Comparison of ENCODE assay signal across 12 mouse cellular contexts in genomic region chr7:19073504-19073903, GRCm38 (mm10). TPM values are rescaled to one million over a fixed set of nuclear protein-coding genes. Genes with fewer than 3 reads are reported as not detected.
DNase-seq lines count a peak whose midpoint lies in the region; ATAC-seq and TF ChIP-seq lines count a peak whose summit lies in the region.
"Had no signal": no experiment of that assay in that cellular context is flagged by ENCODE, and none has a peak within 500 bp of the region (broad histone marks: within the 10 kb centered on the region; RNA-seq: fewer than 3 reads in every experiment).

No protein-coding gene starts in this region.

- peaks cover 6% of the 10 kb centered on the region for H3K36me3 ChIP-seq in liver, embryonic 12.5 days

- H3K27me3 ChIP-seq in cerebellum, adult 2 months (ENCODE audit: control insufficient read depth, insufficient read depth, low read length): no peaks in the 10 kb centered on the region
- H3K27me3 ChIP-seq in liver, embryonic 12.5 days (replicated peaks): peaks cover 34% of the 10 kb centered on the region
- H3K27me3 ChIP-seq: Patski had no signal

- peak in 1 of 2 experiments; percentile 47 for DNase-seq in cerebellum, adult 2 months
- DNase-seq in cerebellum, adult 9-10 months: no peak
- DNase-seq in liver: peak; percentile 49
- DNase-seq in ZHBTc4 (ENCODE audit: low read depth, low spot score): peak; percentile 91
- no peak for DNase-seq in embryo, embryonic 11 days
- no peak for DNase-seq in layer of hippocampus, postnatal 14 days (ENCODE audit: low spot score in 2 of 2)

- no peak overlapping the region for H3K4me3 ChIP-seq in cerebellum, adult 2 months (replicated peaks; ENCODE audit: insufficient read depth, low read depth, low read length)
- no peak overlapping the region for H3K4me3 ChIP-seq in liver, embryonic 12.5 days
- no peak overlapping the region for H3K4me3 ChIP-seq in olfactory bulb, adult 2 months (ENCODE audit: insufficient read depth, low read depth, low read length)
- H3K4me3 ChIP-seq: erythroblast, embryonic 14.5 days had no signal

- TF ChIP-seq POLR2A in cerebellum, adult 2 months (IDR thresholded peaks at IDR 0.05; ENCODE audit: borderline replicate concordance, insufficient read depth, low read length): no peak
- TF ChIP-seq POLR2A in olfactory bulb, adult 2 months (IDR thresholded peaks at IDR 0.05; ENCODE audit: insufficient read depth, low read depth, low read length): no peak

- no peak overlapping the region for H3K4me2 ChIP-seq in liver, embryonic 12.5 days

- H3K27ac ChIP-seq in cerebellum, adult 2 months (ENCODE audit: insufficient read depth, low read length): no peak overlapping the region
- no peak overlapping the region for H3K27ac ChIP-seq in liver, embryonic 12.5 days
- no peak overlapping the region for H3K27ac ChIP-seq in olfactory bulb, adult 2 months (ENCODE audit: insufficient read depth, low read depth, low read length)

- H3K9ac ChIP-seq in liver, embryonic 12.5 days: no peak overlapping the region

- no peaks in the 10 kb centered on the region for H3K9me3 ChIP-seq in liver, embryonic 12.5 days (replicated peaks)

- WGBS in cerebellum, adult 2 months: 72% methylated on average over 9 of the region's 9 CpGs
- WGBS in liver, embryonic 12.5 days (ENCODE audit: insufficient replicate concordance): 64% methylated on average over 9 of the region's 9 CpGs
- WGBS in olfactory bulb, adult 2 months: 80% methylated on average over 9 of the region's 9 CpGs

- peak; percentile 46; the same call in 1 of the 2 replicates for TF ChIP-seq CTCF in cerebellum, adult 2 months (IDR thresholded peaks at IDR 0.05; ENCODE audit: borderline replicate concordance, insufficient read depth, low read depth, low read length)
- TF ChIP-seq CTCF in olfactory bulb, adult 2 months (IDR thresholded peaks at IDR 0.05; ENCODE audit: insufficient read depth, low read depth, low read length): peak; percentile 47; the same call in 1 of the 2 replicates

- no peak for ATAC-seq in liver, embryonic 12.5 days
- ATAC-seq: Patski had no signal

- peaks cover 5% of the 10 kb centered on the region; the same call in 1 of the 2 replicates for H3K4me1 ChIP-seq in cerebellum, adult 2 months (ENCODE audit: control insufficient read depth, insufficient read depth, low read length)
- H3K4me1 ChIP-seq in liver, embryonic 12.5 days: peaks cover 30% of the 10 kb centered on the region
- H3K4me1 ChIP-seq in olfactory bulb, adult 2 months (ENCODE audit: control insufficient read depth, insufficient read depth, low read length): peaks cover 14% of the 10 kb centered on the region

RNA-seq across cellular contexts. Expression of gene Dmwd, which starts 2.5 kb away (rescaled TPM):
- 116 and 117 TPM in 2 replicates for polyA plus RNA-seq in cerebellum, adult 2 months (2012; rRNA removed)
- 7.4 and 7.9 TPM in 2 replicates for polyA plus RNA-seq in liver, embryonic 12.5 days (2016; fragmentation: Nextera tagmentation; extraction: Ambion mirVana)
- polyA plus RNA-seq in olfactory bulb, adult 2 months (2012; ENCODE audit: insufficient read depth, insufficient read length, low replicate concordance, missing spikeins): not detected in 2 replicates
- total RNA-seq in layer of hippocampus, postnatal 14 days (2021): 100 to 1,000 TPM; 141 to 147 TPM

RNA-seq across cellular contexts. Expression of gene Dmpk, which starts 10.1 kb away (rescaled TPM):
- 38.9 and 40.1 TPM in 2 replicates for polyA plus RNA-seq in cerebellum, adult 2 months (2012; rRNA removed)
- 8.5 and 9.8 TPM in 2 replicates for polyA plus RNA-seq in liver, embryonic 12.5 days (2016; fragmentation: Nextera tagmentation; extraction: Ambion mirVana)
- polyA plus RNA-seq in olfactory bulb, adult 2 months (2012; ENCODE audit: insufficient read depth, insufficient read length, low replicate concordance, missing spikeins): not detected in 2 replicates
- 10 to 100 TPM; 33.0 to 42.3 TPM for total RNA-seq in layer of hippocampus, postnatal 14 days (2021)

RNA-seq across cellular contexts. Expression of gene Rsph6a, which starts 19.0 kb away (rescaled TPM):
- 0.10 TPM in 1 of 2 replicates, not detected in the other for polyA plus RNA-seq in cerebellum, adult 2 months (2012; rRNA removed)
- polyA plus RNA-seq in liver, embryonic 12.5 days (2016; fragmentation: Nextera tagmentation; extraction: Ambion mirVana): not detected in 2 replicates
- polyA plus RNA-seq in olfactory bulb, adult 2 months (2012; ENCODE audit: insufficient read depth, insufficient read length, low replicate concordance, missing spikeins): not detected in 2 replicates
- under 1 TPM in 1 of 2 experiments, not detected in 1; 0.21 TPM for total RNA-seq in layer of hippocampus, postnatal 14 days (2021)
- total RNA-seq: heart, postnatal 14 days had no signal
- polyA plus RNA-seq: erythroblast, embryonic 14.5 days; liver, embryonic 16.5 days; Patski had no signal

RNA-seq across cellular contexts. Expression of gene Six5, which starts 20.9 kb away (rescaled TPM):
- polyA plus RNA-seq in cerebellum, adult 2 months (2012; rRNA removed): 3.5 and 4.6 TPM in 2 replicates
- 1.8 TPM in 2 replicates for polyA plus RNA-seq in liver, embryonic 12.5 days (2016; fragmentation: Nextera tagmentation; extraction: Ambion mirVana)
- not detected in 2 replicates for polyA plus RNA-seq in olfactory bulb, adult 2 months (2012; ENCODE audit: insufficient read depth, insufficient read length, low replicate concordance, missing spikeins)
- total RNA-seq in layer of hippocampus, postnatal 14 days (2021): 1 to 10 TPM; 2.1 to 2.7 TPM

RNA-seq across cellular contexts. Expression of gene Gm4969, which starts 44.7 kb away (rescaled TPM):
- polyA plus RNA-seq in cerebellum, adult 2 months (2012; rRNA removed): 0.80 and 0.90 TPM in 2 replicates
- 0.55 and 0.66 TPM in 2 replicates for polyA plus RNA-seq in liver, embryonic 12.5 days (2016; fragmentation: Nextera tagmentation; extraction: Ambion mirVana)
- not detected in 2 replicates for polyA plus RNA-seq in olfactory bulb, adult 2 months (2012; ENCODE audit: insufficient read depth, insufficient read length, low replicate concordance, missing spikeins)
- total RNA-seq in layer of hippocampus, postnatal 14 days (2021): under 1 TPM; 0.72 to 0.78 TPM
- polyA plus RNA-seq: erythroblast, embryonic 14.5 days had no signal

Comparison
In these comparisons a context has a peak if more than half of its experiments do, and no peak if none do; other contexts are left out.
1. DNase-seq: peak in liver (single experiment) and ZHBTc4 (single experiment); none in cerebellum, adult 9-10 months (single experiment), embryo, embryonic 11 days (single experiment) and layer of hippocampus, postnatal 14 days (0 of 2).
2. RNA of gene Dmwd, which starts 2.5 kb away (polyA plus RNA-seq): 116 to 117 TPM in cerebellum, adult 2 months; 7.4 to 7.9 TPM in liver, embryonic 12.5 days and not detected in olfactory bulb, adult 2 months; every median in the first group is over 10 times any median in the second.